Mouse (Mus musculus) stomach, embryonic 14.5 days (tissue): ENCODE results near the gene Dusp19. TPM values are rescaled to one million over a fixed set of nuclear protein-coding genes. Genes with fewer than 3 reads are reported as not detected.
A peak's percentile ranks its signal among the peaks of the same experiment; 100 is the strongest.

Experiments
- ATAC-seq: fragments of 200-750 bp; cut with Nextera tagmentation; 2 replicates; pipeline ENCODE4 v1.8.0; 2017; ENCODE audit warnings: low read depth, moderate TSS enrichment; ENCODE audit not compliant: insufficient number of reproducible peaks, insufficient read depth, low FRiP score
- H3K27ac ChIP-seq: fragments of 300-500 bp; sonication (generic); 2 replicates; pipeline ENCODE4 v1.5.1; 2014; ENCODE audit warnings: mild to moderate bottlenecking, low read length, moderate library complexity, mixed read lengths
- H3K27me3 ChIP-seq: fragments of 300-500 bp; sonication (generic); 2 replicates; pipeline ENCODE4 v1.6.1; 2014; ENCODE audit warnings: low read length, control low read depth, mixed read lengths; ENCODE audit not compliant: control insufficient read depth, insufficient read depth
- H3K36me3 ChIP-seq: fragments of 300-500 bp; sonication (generic); 2 replicates; pipeline ENCODE4 v1.6.1; 2014; ENCODE audit warnings: mild to moderate bottlenecking, control low read depth, low read length, moderate library complexity, mixed read lengths; ENCODE audit not compliant: control insufficient read depth, insufficient read depth
- H3K4me1 ChIP-seq: fragments of 300-500 bp; sonication (generic); 2 replicates; pipeline ENCODE4 v1.6.1; 2014; ENCODE audit warnings: low read length, control low read depth, mixed read lengths; ENCODE audit not compliant: control insufficient read depth, insufficient read depth
- H3K4me2 ChIP-seq: fragments of 300-500 bp; sonication (generic); replicated peaks from 2 replicates; pipeline ENCODE4 v1.6.1; 2014; ENCODE audit warnings: low read depth, low read length, control low read depth
- H3K4me3 ChIP-seq: fragments of 300-500 bp; sonication (generic); 2 replicates; pipeline ENCODE4 v1.5.1; 2014; ENCODE audit warnings: low read depth, low read length, control low read depth
- H3K9ac ChIP-seq: fragments of 300-500 bp; sonication (generic); replicated peaks from 2 replicates; pipeline ENCODE4 v1.6.1; 2014; ENCODE audit warnings: low read depth, mild to moderate bottlenecking, control low read depth, low read length, moderate library complexity, mixed read lengths
- H3K9me3 ChIP-seq: fragments of 300-500 bp; sonication (generic); 2 replicates; pipeline ENCODE4 v1.6.1; 2016; ENCODE audit warnings: low read depth, low read length, control low read depth; ENCODE audit not compliant: control insufficient read depth
- WGBS: fragments of 180-500 bp; shearing (Covaris S2); extraction: QIAGEN DNeasy Blood & Tissue Kit; methylation state at CpG from one replicate; pipeline ENCODE4 v1.1.7; 2014; 5-methylcytosine and 5-hydroxymethylcytosine counted together
- polyA plus RNA-seq: library from polyadenylated mRNA; unstranded; fragments of >200 nt; fragmentation: Nextera tagmentation; extraction: Ambion mirVana; gene quantifications from 2 replicates; pipeline ENCODE4 v1.2.1, GENCODE M21; 2014

Gene Dusp19
- polyA plus RNA-seq, 1 experiment from 2014 or later: 19.1 TPM

- Histone ChIP-seq H3K9me3 (no peaks in the 10 kb centered on the region), H3K36me3 (peaks cover 3% of the 10 kb centered on the region; the same call in 1 of the 2 replicates), H3K4me3 (no peak overlapping the region), H3K9ac (no peak overlapping the region), H3K27me3 (no peaks in the 10 kb centered on the region), H3K4me2 (no peak overlapping the region), H3K4me1 (peaks cover 5% of the 10 kb centered on the region; the same call in 1 of the 2 replicates), H3K27ac (no peak overlapping the region)
- 85% methylated on average over 3 of the region's 3 CpGs for WGBS
- no peak for ATAC-seq
Measured at GRCm38 (mm10) chr2:80618991-80619390, 2.1 kb downstream of the Dusp19 start.

DNA sequence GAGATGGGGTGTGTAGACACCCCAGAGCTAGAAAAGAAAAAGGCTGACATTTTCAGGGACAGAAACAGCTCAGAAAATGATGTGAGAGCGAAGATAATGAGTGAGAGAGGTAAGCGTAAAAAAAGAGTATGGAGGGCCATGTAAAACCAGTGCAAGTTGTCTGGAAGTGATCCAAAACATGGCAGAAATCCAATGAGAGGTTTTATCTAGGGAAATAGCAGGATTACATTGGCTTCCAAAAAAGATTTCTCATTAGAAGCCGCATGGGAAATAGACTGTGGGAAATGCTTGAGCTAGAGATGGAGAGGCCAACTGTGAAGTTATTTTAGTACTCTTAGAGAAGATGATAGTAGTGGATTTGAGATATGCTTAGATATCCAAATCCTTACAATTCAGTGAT, 5.1 kb downstream of the Dusp19 start:
- 85% methylated on average over 3 of the region's 3 CpGs for WGBS
- H3K9me3 ChIP-seq: no peaks in the 10 kb centered on the region
- no peaks in the 10 kb centered on the region for H3K27me3 ChIP-seq
- H3K27ac ChIP-seq: no peak overlapping the region
- peaks cover 5% of the 10 kb centered on the region; the same call in 1 of the 2 replicates for H3K4me1 ChIP-seq
- no peak for ATAC-seq
- H3K36me3 ChIP-seq: peaks cover 16% of the 10 kb centered on the region
- H3K4me2 ChIP-seq: no peak overlapping the region
- H3K9ac ChIP-seq: no peak overlapping the region
- H3K4me3 ChIP-seq: no peak overlapping the region

GRCm38 (mm10) chr2:80624523-80624922, 7.7 kb downstream of the Dusp19 start:
- no peak overlapping the region for H3K9ac ChIP-seq
- 96% methylated on average over 4 of the region's 4 CpGs for WGBS

DNA sequence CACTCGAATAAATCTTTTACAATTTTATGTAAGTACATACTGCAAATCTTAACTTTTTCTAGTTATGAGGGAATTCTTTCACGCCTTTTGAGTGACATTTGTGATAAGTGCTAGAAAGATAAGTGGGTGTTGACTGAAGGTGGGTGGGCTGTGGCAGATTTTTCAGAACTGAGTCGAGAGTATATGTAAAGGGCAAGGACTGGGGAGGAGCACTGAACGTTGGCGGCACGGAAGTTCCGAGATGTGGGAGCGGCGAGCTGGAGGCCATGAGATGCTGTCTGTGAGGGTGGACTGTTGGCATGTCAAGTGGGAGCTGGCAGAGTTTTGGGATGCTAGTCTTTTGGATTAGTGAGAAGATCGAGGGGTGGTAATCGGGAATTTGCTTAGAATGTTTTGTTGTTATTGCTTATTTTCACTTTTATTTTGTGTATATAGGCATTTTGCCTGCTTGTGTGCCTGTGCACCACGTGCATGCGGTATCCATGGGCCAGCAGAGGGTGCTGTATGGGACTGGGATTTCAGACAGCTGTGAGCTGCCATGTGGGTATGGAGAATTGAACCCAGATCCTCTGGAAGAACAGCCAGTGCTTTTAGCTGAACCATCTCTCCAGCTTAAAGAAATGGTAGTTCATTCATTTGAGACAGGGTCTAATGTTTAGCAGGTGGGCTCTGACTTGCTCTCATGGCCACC, 15.6 kb downstream of the Dusp19 start:
- no peaks in the 10 kb centered on the region for H3K9me3 ChIP-seq
- H3K27ac ChIP-seq: no peak overlapping the region
- no peak overlapping the region for H3K4me3 ChIP-seq
- no peak overlapping the region for H3K9ac ChIP-seq
- H3K27me3 ChIP-seq: no peaks in the 10 kb centered on the region
- H3K4me1 ChIP-seq: no peaks in the 10 kb centered on the region
- no peak overlapping the region for H3K4me2 ChIP-seq
- ATAC-seq: peak; percentile 63; the same call in 1 of the 2 replicates
- WGBS: 79% methylated on average over 13 of the region's 13 CpGs
- H3K36me3 ChIP-seq: no peaks in the 10 kb centered on the region

More at GRCm38 (mm10) chr2:80624523-80624922, 7.7 kb downstream of the Dusp19 start:
- H3K27me3 ChIP-seq: no peaks in the 10 kb centered on the region
- H3K36me3 ChIP-seq: peaks cover 16% of the 10 kb centered on the region
- ATAC-seq: no peak
- H3K9me3 ChIP-seq: no peaks in the 10 kb centered on the region
- no peaks in the 10 kb centered on the region for H3K4me1 ChIP-seq
- no peak overlapping the region for H3K4me2 ChIP-seq
- H3K4me3 ChIP-seq: no peak overlapping the region
- no peak overlapping the region for H3K27ac ChIP-seq

- Histone ChIP-seq H3K27ac (peak overlapping the region; percentile 55; the same call in 1 of the 2 replicates), H3K36me3 (peaks cover 7% of the 10 kb centered on the region), H3K4me1 (peaks cover 3% of the 10 kb centered on the region; the same call in 1 of the 2 replicates), H3K9ac (peak overlapping the region; percentile 51), H3K4me3 (peak overlapping the region; percentile 86), H3K27me3 (no peaks in the 10 kb centered on the region), H3K9me3 (no peaks in the 10 kb centered on the region), H3K4me2 (peak overlapping the region; percentile 51)
- WGBS: under 1% methylated on average over 45 of the region's 45 CpGs
- peak; percentile 96 for ATAC-seq
Measured at GRCm38 (mm10) chr2:80638364-80639241, 21.8 kb downstream of the Dusp19 start.

DNA sequence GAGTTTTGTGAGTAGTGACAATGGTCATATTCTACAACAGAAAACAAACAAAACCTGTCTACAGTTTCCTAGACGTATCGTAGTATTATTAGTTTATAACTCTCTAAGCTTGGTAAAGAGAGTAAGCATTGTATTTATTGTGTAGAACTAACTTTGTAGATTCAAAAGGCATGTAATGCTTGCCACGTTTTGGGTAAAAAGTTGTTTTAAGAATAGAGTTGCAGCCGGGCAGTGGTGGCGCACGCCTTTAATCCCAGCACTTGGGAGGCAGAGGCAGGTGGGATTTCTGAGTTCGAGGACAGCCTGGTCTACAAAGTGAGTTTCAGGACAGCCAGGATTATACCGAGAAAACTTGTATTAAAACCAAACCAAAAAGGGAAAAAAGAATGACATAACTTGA, 22.6 kb downstream of the Dusp19 start:
- no peak overlapping the region for H3K27ac ChIP-seq
- 13% methylated on average over 8 of the region's 8 CpGs for WGBS
- H3K4me2 ChIP-seq: peak overlapping the region; percentile 51

DNA sequence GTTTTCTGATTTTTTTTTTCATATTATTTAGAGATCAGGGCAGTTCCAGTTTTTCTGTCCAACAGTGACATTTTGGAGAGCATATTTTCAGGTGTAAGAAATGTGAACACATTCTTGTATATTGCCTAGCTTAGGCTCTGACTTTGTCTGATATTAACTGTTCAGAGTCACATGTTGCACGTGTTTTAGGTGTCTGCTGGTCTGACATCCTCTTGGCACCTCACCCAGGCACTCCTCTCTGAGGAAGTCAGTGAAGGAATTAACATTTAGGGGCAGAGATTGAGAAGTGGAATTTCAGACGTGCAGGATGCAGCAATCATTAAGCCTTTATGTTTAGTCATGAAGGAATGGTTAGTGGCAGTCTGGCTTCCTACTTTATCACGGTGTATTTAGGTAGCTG, 23.0 kb downstream of the Dusp19 start:
- Histone ChIP-seq H3K4me1 (peaks cover 3% of the 10 kb centered on the region; the same call in 1 of the 2 replicates), H3K4me2 (peak overlapping the region; percentile 26; the same call in 1 of the 2 replicates), H3K27ac (no peak overlapping the region), H3K9ac (no peak overlapping the region), H3K9me3 (no peaks in the 10 kb centered on the region), H3K36me3 (peaks cover 16% of the 10 kb centered on the region), H3K27me3 (no peaks in the 10 kb centered on the region), H3K4me3 (peak overlapping the region; percentile 86; the same call in 1 of the 2 replicates)
- 43% methylated on average over 3 of the region's 3 CpGs for WGBS
- ATAC-seq: no peak

More for the DNA sequence above, 22.6 kb downstream of the Dusp19 start:
- no peaks in the 10 kb centered on the region for H3K27me3 ChIP-seq
- H3K9ac ChIP-seq: 0 out of 2 replicates have a peak overlapping the region, but pooled peaks have one; percentile 51
- no peaks in the 10 kb centered on the region for H3K9me3 ChIP-seq
- ATAC-seq: no peak
- peak overlapping the region; percentile 86 for H3K4me3 ChIP-seq
- peaks cover 3% of the 10 kb centered on the region; the same call in 1 of the 2 replicates for H3K4me1 ChIP-seq
- peaks cover 15% of the 10 kb centered on the region for H3K36me3 ChIP-seq

DNA sequence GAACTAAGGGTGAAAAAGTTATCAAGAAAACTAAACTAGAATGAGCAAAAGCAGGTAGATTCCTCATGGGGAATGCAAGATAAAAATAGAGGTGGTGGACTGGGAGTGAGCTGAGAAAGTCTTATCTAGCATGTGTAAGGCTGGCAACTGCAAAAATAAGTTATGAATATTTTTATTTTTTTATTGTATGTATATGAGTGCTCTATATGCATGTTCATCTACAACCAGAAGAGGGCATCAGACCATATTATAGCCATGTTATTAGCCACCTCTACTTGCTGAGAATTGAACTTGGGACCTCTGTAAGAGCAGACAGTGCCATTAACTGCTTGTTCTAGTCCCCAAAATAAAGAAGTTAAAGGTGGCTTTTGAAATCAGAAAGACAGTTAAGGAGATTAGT, 44.6 kb downstream of the Dusp19 start:
- H3K4me2 ChIP-seq: no peak overlapping the region

More for the DNA sequence above, 44.6 kb downstream of the Dusp19 start:
- Histone ChIP-seq H3K27me3 (no peaks in the 10 kb centered on the region), H3K4me1 (no peaks in the 10 kb centered on the region), H3K4me3 (no peak overlapping the region), H3K9me3 (no peaks in the 10 kb centered on the region), H3K27ac (no peak overlapping the region), H3K9ac (no peak overlapping the region), H3K36me3 (peaks cover 3% of the 10 kb centered on the region; the same call in 1 of the 2 replicates)
- ATAC-seq: no peak
